Mouse (Mus musculus) lung, adult 2 months (tissue): ENCODE measurements around the gene Zfp493. TPM values are rescaled to one million over a fixed set of nuclear protein-coding genes. Genes with fewer than 3 reads are reported as not detected.
"Not testable (repeated sequence)": the region's sequence is repeated elsewhere in the genome, so short reads cannot be mapped to it uniquely, and the experiment has no call there.

Experiments
- DNase-seq: peaks from one replicate; pipeline ENCODE4 v3.0.0; 2022
- H3K4me1 ChIP-seq: fragments of 200-500 bp; 2 replicates; pipeline ENCODE4 v1.6.1; 2011; ENCODE audit warnings: low read length; ENCODE audit not compliant: control insufficient read depth, insufficient read depth
- H3K4me3 ChIP-seq: fragments of 200-500 bp; replicated peaks from 2 replicates; pipeline ENCODE3; 2011; ENCODE audit warnings: low read depth, mild to moderate bottlenecking, control low read depth, low read length; ENCODE audit errors: extremely low read depth
- CTCF ChIP-seq: fragments of 200-500 bp; IDR thresholded peaks from 2 replicates; pipeline ENCODE4 v1.5.1; 2011; ENCODE audit warnings: mild to moderate bottlenecking, low read length, control low read depth; ENCODE audit not compliant: insufficient read depth
- POLR2A ChIP-seq: fragments of 200-500 bp; IDR thresholded peaks from 2 replicates; pipeline ENCODE4 v1.6.1; 2011; ENCODE audit warnings: low read depth, mild to moderate bottlenecking, control low read depth, low read length, borderline replicate concordance; ENCODE audit errors: extremely low read depth
- whole genome bisulfite sequencing: fragments of 180-500 bp; shearing (Covaris S2); methylation state at CpG from one replicate; pipeline ENCODE4 v1.1.7; 2018; 5-methylcytosine and 5-hydroxymethylcytosine counted together
- polyA plus RNA-seq: library from polyadenylated mRNA; depleted of rRNA; stranded (reverse); fragments of >200 nt; gene quantifications from 2 replicates; pipeline ENCODE4 v1.2.3, GENCODE M21; 2012; rRNA removed

The Zfp493 gene
- polyA plus RNA-seq = 0.46 and 1.2 TPM in 2 replicates

DNA sequence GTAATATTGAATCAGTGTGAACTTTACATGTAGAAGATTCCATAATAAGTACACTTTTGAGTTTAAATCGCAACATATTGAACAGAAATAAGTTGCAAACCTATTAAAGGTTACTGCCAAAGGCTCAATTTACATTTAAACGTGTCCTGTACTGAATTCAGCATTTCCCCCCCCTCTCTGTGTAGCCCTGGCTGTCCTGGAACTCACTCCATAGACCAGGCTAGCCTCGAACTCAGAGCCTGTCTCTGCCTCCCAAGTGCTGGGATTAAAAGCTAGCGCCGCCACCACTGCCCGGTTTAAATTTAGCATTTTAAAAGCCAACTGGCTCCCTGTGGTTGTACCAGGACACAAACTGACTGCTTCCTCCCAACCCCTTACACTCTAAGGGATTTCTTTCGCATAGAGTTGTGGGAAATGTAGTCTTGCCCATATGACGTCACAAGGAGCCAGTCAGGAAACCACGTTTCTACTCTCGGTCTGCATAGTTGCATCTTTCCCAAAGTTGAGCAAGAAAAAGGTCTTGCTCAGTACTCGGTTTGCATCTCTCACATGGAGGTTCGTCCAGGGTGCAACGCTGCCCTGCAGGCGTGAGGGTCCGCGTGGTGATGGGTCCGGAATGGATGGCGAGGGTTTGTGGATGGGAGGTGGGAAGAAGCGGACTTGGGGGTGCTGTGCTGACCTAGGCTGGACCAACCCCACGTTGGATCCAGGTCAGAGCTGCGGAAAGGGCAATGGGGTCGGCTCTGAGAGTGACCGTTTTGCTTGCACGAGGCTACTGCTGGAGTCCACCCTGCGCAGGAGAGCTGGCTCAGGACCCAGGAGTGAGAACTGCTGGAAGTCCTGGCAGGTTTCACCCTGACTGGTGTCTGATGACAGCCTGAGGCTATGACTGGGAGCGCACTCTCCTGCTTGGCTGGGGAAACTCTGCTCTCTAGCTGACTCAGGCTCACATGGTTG lies at the start of gene Zfp493:
Gene Zfp493, plus strand, starts transcription at position 429 of the 957 bp plus-strand sequence.
- 6% methylated on average over 26 of the region's 26 CpGs for WGBS
- H3K4me3 ChIP-seq = peak within 1 kb of the TSS; percentile 97
- H3K4me1 ChIP-seq = peaks cover 3% of the 10 kb centered on the region
- TF ChIP-seq POLR2A (no peak), CTCF (no peak)
- peak; percentile 60 for DNase-seq

DNA sequence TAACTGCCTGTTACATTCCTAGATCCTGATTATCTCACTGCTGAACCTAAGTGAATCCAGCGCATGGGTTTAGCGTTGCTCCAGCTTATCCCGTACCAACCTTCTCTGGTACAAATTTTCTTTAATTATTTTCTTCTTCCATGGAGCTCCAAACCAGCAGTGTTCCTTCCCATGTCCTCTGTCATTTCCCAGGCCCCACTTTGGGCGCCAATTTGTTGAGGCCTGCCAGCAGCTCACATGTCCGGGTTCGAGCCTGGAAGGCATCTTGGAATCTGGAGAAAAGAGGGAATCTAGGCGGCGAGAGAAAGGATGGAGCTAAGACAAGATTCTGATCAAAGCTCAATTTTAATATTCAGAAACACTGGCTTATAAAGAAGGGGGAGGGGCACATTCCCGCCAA lies 45.1 kb upstream of the Zfp493 start:
- H3K4me3 ChIP-seq, DNase-seq, H3K4me1 ChIP-seq: not testable (repeated sequence)
- 93% methylated on average over 9 of the region's 9 CpGs for WGBS

DNA sequence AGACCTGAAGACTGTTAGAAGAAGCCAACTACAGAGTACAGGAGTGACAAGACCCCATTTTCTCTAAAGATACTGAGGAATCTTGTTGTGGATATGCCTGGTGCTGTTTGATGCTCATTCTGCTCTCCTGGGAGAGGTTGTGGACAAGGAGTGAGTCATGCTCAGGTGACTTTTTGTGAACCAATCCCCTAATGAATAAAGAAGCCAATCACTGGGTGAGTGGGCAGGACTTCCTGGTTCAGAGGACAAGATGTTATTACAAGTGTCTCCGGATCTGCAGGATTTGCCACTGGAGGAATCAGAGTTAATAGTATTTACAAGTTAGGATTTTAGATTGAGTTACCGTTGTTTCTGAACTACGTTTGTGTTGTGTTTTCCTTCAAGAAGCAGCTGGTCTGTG lies 36.6 kb upstream of the Zfp493 start:
- TF ChIP-seq CTCF (no peak), POLR2A (no peak)
- 88% methylated on average over 3 of the region's 3 CpGs for WGBS

DNA sequence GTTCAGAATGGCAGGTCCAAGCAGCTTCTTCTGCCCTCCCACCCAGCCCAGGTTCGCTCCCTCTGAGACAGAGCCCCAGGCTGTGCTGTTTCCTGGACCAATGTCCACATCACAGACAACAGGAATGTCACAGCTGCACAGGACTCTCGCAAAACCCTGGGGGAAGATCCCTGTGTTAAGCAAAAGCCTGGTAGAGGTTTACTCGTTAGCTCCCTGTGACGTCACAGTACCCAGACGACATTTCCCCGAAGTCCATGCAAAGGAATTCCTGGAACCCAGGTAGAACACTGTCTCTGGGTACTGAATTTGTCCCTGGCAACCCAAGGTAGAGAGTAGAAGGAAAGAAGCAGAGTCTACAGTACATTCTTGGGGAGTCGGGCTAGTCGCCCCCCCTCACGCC lies 35.6 kb upstream of the Zfp493 start:
- Histone ChIP-seq H3K4me1 (no peaks in the 10 kb centered on the region), H3K4me3 (no peak overlapping the region)
- no peak for DNase-seq
- WGBS = 90% methylated on average over 9 of the region's 9 CpGs
- no peak for TF ChIP-seq POLR2A
- TF ChIP-seq CTCF = no peak

More for the DNA sequence above, 36.6 kb upstream of the Zfp493 start:
- no peak overlapping the region for H3K4me3 ChIP-seq
- H3K4me1 ChIP-seq = no peaks in the 10 kb centered on the region
- DNase-seq = no peak

DNA sequence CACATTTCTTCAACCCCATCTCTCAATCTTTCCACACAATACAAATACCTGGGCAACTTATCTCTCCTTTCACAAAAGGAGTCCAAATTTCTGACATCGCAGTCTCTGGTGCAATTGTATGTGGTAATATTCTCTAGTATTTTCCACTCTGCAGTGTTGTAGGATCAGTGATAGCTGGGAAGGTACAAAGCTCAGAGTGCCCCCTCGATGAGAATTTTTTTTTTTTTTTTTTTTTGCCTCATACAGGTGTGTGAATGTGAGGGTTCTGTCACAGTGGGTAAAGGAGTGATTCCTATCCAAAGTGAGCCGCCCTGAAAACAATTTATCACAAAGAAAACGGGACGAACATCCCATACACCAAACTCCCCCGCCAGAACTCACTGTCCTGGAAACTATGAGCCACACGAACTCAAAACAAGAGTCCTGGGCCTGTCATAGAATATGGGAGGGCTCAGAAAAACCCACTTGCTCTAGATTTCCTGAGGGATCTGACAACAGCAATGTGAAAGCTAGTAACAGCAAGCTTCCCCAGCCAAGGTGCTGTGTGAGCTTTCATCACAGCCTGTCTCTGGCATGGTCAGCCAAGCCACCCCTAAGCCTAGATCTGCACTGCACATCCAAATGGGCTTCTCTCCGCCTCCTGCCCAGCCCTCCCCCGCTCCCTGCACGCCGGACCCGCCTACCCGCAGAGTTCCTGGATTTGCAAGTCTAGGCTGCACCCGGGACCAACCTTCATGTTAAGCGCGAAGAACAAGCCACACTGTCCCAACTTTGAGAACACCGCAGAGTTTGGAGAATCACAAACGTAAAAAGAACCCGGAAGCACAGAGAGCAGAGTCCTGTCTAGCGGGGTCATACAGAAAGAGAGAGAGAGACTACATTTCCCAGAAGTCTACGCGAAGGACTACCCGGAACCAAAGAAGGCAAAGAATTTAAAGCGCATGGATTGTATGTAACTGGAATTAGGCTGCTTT lies 24.9 kb upstream of the Zfp493 start, which contains the start of gene Zfp85:
Gene Zfp85, minus strand, starts transcription at position 896 of the 974 bp plus-strand sequence.
- WGBS = 5% methylated on average over 24 of the region's 24 CpGs
- DNase-seq = peak; percentile 70

DNA sequence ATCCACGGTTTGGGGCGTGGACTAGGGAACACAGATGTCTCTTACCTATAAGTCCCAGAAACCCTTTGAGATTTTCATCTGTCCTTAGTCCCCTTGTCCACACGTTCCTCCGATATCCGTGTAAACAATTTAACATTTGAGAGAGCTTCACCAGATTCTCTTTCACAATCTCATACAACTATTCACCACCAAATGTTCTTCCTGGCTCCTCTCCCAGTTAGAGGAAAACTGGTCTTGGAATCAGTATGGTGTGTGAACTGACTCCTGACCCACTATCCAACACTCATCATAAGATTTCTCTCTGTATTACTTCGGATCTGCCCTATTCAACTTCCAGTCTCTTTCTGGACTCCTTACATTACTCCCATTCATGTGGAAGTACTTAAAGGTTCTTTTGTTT lies 23.7 kb upstream of the Zfp493 start:
- no peak for TF ChIP-seq POLR2A
- TF ChIP-seq CTCF = no peak
- no peaks in the 10 kb centered on the region for H3K4me1 ChIP-seq
- H3K4me3 ChIP-seq = no peak overlapping the region
- 73% methylated on average over 6 of the region's 6 CpGs for WGBS
- no peak for DNase-seq

More for the DNA sequence above, 24.9 kb upstream of the Zfp493 start, which contains the start of gene Zfp85:
- H3K4me3 ChIP-seq = peak within 1 kb of the TSS; percentile 73
- TF ChIP-seq POLR2A (no peak), CTCF (no peak)
- no peaks in the 10 kb centered on the region for H3K4me1 ChIP-seq

DNA sequence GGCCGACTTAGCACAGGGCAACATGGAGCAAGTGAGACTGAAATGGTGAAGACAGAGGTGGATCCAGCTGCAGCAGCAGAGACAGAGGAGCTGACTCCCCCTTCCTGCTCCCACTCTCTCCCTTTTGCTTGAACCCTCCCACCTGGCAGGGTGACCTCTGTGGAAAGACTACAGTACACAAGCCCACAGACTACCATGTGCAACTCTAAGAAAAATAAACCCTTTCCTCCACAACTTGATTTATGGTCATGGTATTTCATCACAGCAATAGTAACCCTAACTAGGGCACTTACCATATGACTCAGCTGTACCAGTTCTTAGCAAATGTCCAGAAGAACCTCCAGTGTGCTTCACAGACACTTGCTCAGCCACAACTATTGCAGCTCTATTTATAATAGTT lies 19.5 kb upstream of the Zfp493 start:
- no peak for TF ChIP-seq CTCF
- Histone ChIP-seq H3K4me1 (no peaks in the 10 kb centered on the region), H3K4me3 (no peak overlapping the region)
- DNase-seq = no peak
- 57% methylated on average over 1 of the region's 1 CpGs for WGBS

DNA sequence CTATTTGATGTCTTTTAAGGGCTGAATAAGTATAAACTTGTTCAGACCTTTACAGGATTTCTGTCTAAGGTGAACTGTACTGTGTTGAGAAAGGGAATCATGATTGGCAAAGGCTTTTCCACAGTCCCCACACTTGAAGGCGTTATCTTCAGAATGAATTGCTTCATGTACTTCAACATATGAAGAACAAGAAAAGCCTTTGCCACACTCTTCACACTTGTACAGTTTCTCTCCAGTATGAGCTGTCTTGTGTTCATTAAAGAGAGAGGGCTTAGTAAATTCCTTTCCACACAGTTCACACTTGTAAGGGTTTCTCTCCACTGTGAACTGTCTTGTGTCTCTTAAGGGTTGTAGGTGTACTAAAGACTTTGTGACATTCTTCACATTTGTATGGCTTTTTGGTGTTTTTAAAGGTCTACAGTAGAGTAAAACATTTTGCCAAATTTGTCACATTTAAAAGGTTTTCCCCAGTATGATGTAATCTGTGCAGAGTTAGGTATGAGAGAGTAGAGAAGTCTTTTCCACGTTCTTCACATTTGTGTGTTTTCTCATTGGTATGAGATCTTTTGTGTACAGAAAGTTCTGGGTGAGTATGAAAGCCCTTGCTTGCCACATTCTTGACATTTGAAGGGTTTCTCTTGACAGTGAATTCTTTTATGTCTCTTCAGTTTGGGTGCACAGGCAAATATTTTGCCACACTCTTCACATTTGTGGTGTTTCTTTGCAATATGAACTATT lies 16.3 kb upstream of the Zfp493 start:
- DNase-seq = no peak
- no peak for TF ChIP-seq CTCF
- TF ChIP-seq POLR2A = no peak
- Histone ChIP-seq H3K4me1 (no peaks in the 10 kb centered on the region), H3K4me3 (no peak overlapping the region)
- WGBS = 68% methylated on average over 2 of the region's 2 CpGs

DNA sequence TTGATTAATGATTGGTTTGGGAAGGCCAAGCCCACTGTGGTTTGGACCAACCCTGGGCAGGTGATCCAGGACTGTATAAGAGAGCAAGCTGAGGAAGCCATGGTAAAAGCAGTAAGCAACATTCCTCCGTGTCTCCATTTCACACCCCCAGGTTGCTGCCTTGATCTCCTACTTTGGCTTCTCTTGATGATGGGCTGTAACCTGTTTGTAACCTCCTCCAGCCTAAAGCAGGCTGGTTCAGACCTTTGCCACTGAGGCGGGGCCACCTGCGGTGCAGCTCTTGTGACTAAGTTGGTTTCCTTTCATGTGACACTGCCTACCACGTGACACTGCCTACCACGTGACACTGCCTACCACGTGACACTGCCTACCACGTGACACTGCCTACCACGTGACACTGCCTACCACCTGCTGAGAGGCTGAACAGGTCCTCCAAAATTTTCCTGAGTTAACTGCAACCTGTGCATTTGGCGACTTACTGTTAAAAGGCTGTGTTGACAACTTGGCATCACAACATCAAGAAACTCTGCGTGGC lies 12.5 kb downstream of the Zfp493 start:
- no peak for TF ChIP-seq CTCF
- 92% methylated on average over 10 of the region's 10 CpGs for WGBS
- DNase-seq = no peak
- H3K4me3 ChIP-seq = no peak overlapping the region
- no peaks in the 10 kb centered on the region for H3K4me1 ChIP-seq
